Mouse (Mus musculus) heart, postnatal 36 days (tissue): Measurements from ENCODE around the gene Sox30. TPM values are rescaled to one million over a fixed set of nuclear protein-coding genes. Genes with fewer than 3 reads are reported as not detected.
"Not testable (repeated sequence)": the region's sequence is repeated elsewhere in the genome, so short reads cannot be mapped to it uniquely, and the experiment has no call there.

ENCODE experiments used
- DNase-seq, 2 experiments: peaks; one replicate each; pipeline ENCODE4 v3.0.0; 2021 to 2022
- intact Hi-C: fragments of 180-260 bp; cut with DNase I; formaldehyde crosslinking; loops from one replicate; pipeline ENCODE4 v1.15.1; 2025
- total RNA-seq, 2 experiments: library from RNA; stranded (reverse); gene quantifications; 2 replicates each; pipeline ENCODE4 v1.2.3; 2021

Gene Sox30
- total RNA-seq, 2 experiments from 2014 or later: 0.14 to 0.17 TPM

- no peak for DNase-seq
- intact Hi-C loops: no loop called here
Measured at GRCm38 (mm10) chr11:45992087-45992486, 12.0 kb downstream of the Sox30 start.

GRCm38 (mm10) chr11:46016061-46016460 lies 36.0 kb downstream of the Sox30 start:
- peak; percentile 73 to 83 for DNase-seq
- intact Hi-C loops: loop anchor here (2.0 to 5.0 kb wide), 2 partner anchors 36 to 199 kb away; partner anchors contain the start of gene Gm12166

- intact Hi-C loops: no loop called here
- no peak for DNase-seq
Measured at GRCm38 (mm10) chr11:46020246-46020645, 40.1 kb downstream of the Sox30 start.

- intact Hi-C loops: no loop called here
- no peak for DNase-seq
Measured at GRCm38 (mm10) chr11:46021850-46022249, 41.7 kb downstream of the Sox30 start.

- DNase-seq: no peak
Measured at GRCm38 (mm10) chr11:46022983-46023382, 42.9 kb downstream of the Sox30 start.

GRCm38 (mm10) chr11:46025962-46026392 lies 45.9 kb downstream of the Sox30 start:
- DNase-seq: no peak

More at GRCm38 (mm10) chr11:46022983-46023382, 42.9 kb downstream of the Sox30 start:
- intact Hi-C loops: no loop called here

GRCm38 (mm10) chr11:46027952-46028814 lies 48.1 kb downstream of the Sox30 start:
- DNase-seq: no peak
- intact Hi-C loops: no loop called here

More at GRCm38 (mm10) chr11:46025962-46026392, 45.9 kb downstream of the Sox30 start:
- intact Hi-C loops: no loop called here

- intact Hi-C loops: no loop called here
- no peak for DNase-seq
Measured at GRCm38 (mm10) chr11:46029485-46029884, 49.4 kb downstream of the Sox30 start.

GRCm38 (mm10) chr11:46030026-46030425 lies 49.9 kb downstream of the Sox30 start:
- DNase-seq: no peak
- intact Hi-C loops: no loop called here

GRCm38 (mm10) chr11:46031470-46031869 lies 51.4 kb downstream of the Sox30 start:
- DNase-seq: no peak
- intact Hi-C loops: no loop called here

- DNase-seq: no peak
- intact Hi-C loops: no loop called here
Measured at GRCm38 (mm10) chr11:46032956-46033355, 52.8 kb downstream of the Sox30 start.

GRCm38 (mm10) chr11:46036374-46036773 lies 56.3 kb downstream of the Sox30 start:
- intact Hi-C loops: no loop called here
- no peak for DNase-seq

- intact Hi-C loops: no loop called here
- DNase-seq: no peak
Measured at GRCm38 (mm10) chr11:46038901-46039300, 58.8 kb downstream of the Sox30 start.

GRCm38 (mm10) chr11:46039335-46039734 lies 59.2 kb downstream of the Sox30 start:
- peak in 1 of 2 experiments; percentile 36 for DNase-seq

GRCm38 (mm10) chr11:46040841-46041556 lies 60.9 kb downstream of the Sox30 start:
- DNase-seq: no peak
- intact Hi-C loops: no loop called here

More at GRCm38 (mm10) chr11:46039335-46039734, 59.2 kb downstream of the Sox30 start:
- intact Hi-C loops: no loop called here

GRCm38 (mm10) chr11:46041607-46042267 lies 61.6 kb downstream of the Sox30 start:
- intact Hi-C loops: no loop called here

GRCm38 (mm10) chr11:46044781-46045180 lies 64.7 kb downstream of the Sox30 start:
- no peak for DNase-seq
- intact Hi-C loops: no loop called here

More at GRCm38 (mm10) chr11:46041607-46042267, 61.6 kb downstream of the Sox30 start:
- no peak for DNase-seq

GRCm38 (mm10) chr11:46047264-46047663 lies 67.2 kb downstream of the Sox30 start:
- intact Hi-C loops: no loop called here

GRCm38 (mm10) chr11:46052105-46052659 lies 72.1 kb downstream of the Sox30 start, which contains the start of gene Gm12166:
Gene Gm12166, minus strand, starts transcription at chr11:46052321.
- intact Hi-C loops: loop anchor here (1.0 to 5.0 kb wide), 3 partner anchors 35 to 163 kb away; no protein-coding TSS in a partner anchor
- DNase-seq: peak; percentile 77 to 80

More at GRCm38 (mm10) chr11:46047264-46047663, 67.2 kb downstream of the Sox30 start:
- no peak for DNase-seq

GRCm38 (mm10) chr11:46053457-46053856 lies 73.3 kb downstream of the Sox30 start:
- not testable (repeated sequence) for DNase-seq
- intact Hi-C loops: loop anchor here (5.0 kb wide), 1 partner anchor 36 kb away; no protein-coding TSS in a partner anchor
